31 mouse cellular contexts compared by ENCODE assay signal in the genomic region with DNA sequence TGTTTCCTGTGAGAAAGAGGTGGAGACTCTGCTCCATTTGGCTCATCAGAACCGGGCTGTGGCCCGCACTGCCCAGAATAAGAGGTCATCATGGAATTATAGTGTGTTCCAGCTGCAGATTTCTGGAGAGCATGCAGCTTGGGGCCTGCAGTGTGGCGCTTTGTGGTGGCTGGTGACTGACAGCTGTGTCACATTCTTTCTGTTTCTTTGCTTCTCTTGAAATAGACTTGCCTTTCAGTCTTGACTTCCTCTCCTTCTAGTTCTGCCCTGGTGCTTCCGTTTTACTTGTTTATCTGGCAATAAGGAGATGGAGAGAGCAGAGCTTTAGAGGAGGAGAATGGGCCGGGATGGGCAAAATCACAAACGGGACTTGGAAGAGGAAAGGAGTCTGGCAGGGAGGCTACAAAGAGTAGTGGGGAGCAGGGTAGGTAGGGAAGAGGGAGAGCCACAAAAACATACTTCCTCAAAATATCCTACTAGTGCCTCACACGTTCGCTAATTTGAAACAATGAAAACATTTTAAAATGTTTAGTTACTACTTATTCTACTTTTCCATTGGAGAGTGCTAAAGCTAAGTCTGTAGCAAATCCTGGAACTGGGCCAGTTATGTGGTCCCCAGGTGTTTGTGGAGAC. TPM values are rescaled to one million over a fixed set of nuclear protein-coding genes. Genes with fewer than 3 reads are reported as not detected.
"Had no signal": no experiment of that assay in that cellular context is flagged by ENCODE, and none has a peak within 500 bp of the region (broad histone marks: within the 10 kb centered on the region; RNA-seq: fewer than 3 reads in every experiment).

No protein-coding gene starts in this region.

RNA-seq across cellular contexts. Expression of a gene that starts 19.4 kb away (rescaled TPM):
- total RNA-seq: gastrocnemius, adult 2 months; gastrocnemius, postnatal 10 days; gastrocnemius, postnatal 25 days; gastrocnemius, postnatal 4 days; heart, adult 2 months; heart, postnatal 14 days; heart, postnatal 36 days; layer of hippocampus, adult 2 months; layer of hippocampus, postnatal 10 days; layer of hippocampus, postnatal 25 days; left cerebral cortex, adult 2 months; left cerebral cortex, postnatal 14 days; left cerebral cortex, postnatal 36 days had no signal
- polyA plus RNA-seq: frontal cortex, adult 2 months; heart, adult 2 months; heart, embryonic 11.5 days; heart, embryonic 13.5 days; heart, embryonic 15.5 days; heart, postnatal 0 days; hindbrain, embryonic 10.5 days; hindbrain, embryonic 12.5 days; hindbrain, embryonic 14.5 days; hindbrain, embryonic 16.5 days; inflammation-experienced regulatory T-cells, adult 6 months; intestine, embryonic 15.5 days; intestine, postnatal 0 days; kidney, embryonic 14.5 days; kidney, embryonic 16.5 days; limb, embryonic 10.5 days; limb, embryonic 12.5 days; limb, embryonic 14.5 days; liver, embryonic 11.5 days had no signal

RNA-seq across cellular contexts. Expression of a gene that starts 24.1 kb away (rescaled TPM):
- total RNA-seq: gastrocnemius, adult 2 months; gastrocnemius, postnatal 10 days; gastrocnemius, postnatal 25 days; gastrocnemius, postnatal 4 days; heart, adult 2 months; heart, postnatal 14 days; heart, postnatal 36 days; layer of hippocampus, adult 2 months; layer of hippocampus, postnatal 10 days; layer of hippocampus, postnatal 25 days; left cerebral cortex, adult 2 months; left cerebral cortex, postnatal 14 days; left cerebral cortex, postnatal 36 days had no signal
- polyA plus RNA-seq: frontal cortex, adult 2 months; heart, adult 2 months; heart, embryonic 11.5 days; heart, embryonic 13.5 days; heart, embryonic 15.5 days; heart, postnatal 0 days; hindbrain, embryonic 10.5 days; hindbrain, embryonic 12.5 days; hindbrain, embryonic 14.5 days; hindbrain, embryonic 16.5 days; inflammation-experienced regulatory T-cells, adult 6 months; intestine, embryonic 15.5 days; intestine, postnatal 0 days; kidney, embryonic 14.5 days; kidney, embryonic 16.5 days; limb, embryonic 10.5 days; limb, embryonic 12.5 days; limb, embryonic 14.5 days; liver, embryonic 11.5 days had no signal

RNA-seq across cellular contexts. Expression of a gene that starts 42.6 kb away (rescaled TPM):
- total RNA-seq: gastrocnemius, adult 2 months; gastrocnemius, postnatal 10 days; gastrocnemius, postnatal 25 days; gastrocnemius, postnatal 4 days; heart, adult 2 months; heart, postnatal 14 days; heart, postnatal 36 days; layer of hippocampus, adult 2 months; layer of hippocampus, postnatal 10 days; layer of hippocampus, postnatal 25 days; left cerebral cortex, adult 2 months; left cerebral cortex, postnatal 14 days; left cerebral cortex, postnatal 36 days had no signal
- polyA plus RNA-seq: frontal cortex, adult 2 months; heart, adult 2 months; heart, embryonic 11.5 days; heart, embryonic 13.5 days; heart, embryonic 15.5 days; heart, postnatal 0 days; hindbrain, embryonic 10.5 days; hindbrain, embryonic 12.5 days; hindbrain, embryonic 14.5 days; hindbrain, embryonic 16.5 days; inflammation-experienced regulatory T-cells, adult 6 months; intestine, embryonic 15.5 days; intestine, postnatal 0 days; kidney, embryonic 14.5 days; kidney, embryonic 16.5 days; limb, embryonic 10.5 days; limb, embryonic 12.5 days; limb, embryonic 14.5 days; liver, embryonic 11.5 days had no signal

RNA-seq across cellular contexts. Expression of a gene that starts 56.3 kb away (rescaled TPM):
- total RNA-seq: gastrocnemius, adult 2 months; gastrocnemius, postnatal 10 days; gastrocnemius, postnatal 25 days; gastrocnemius, postnatal 4 days; heart, adult 2 months; heart, postnatal 14 days; heart, postnatal 36 days; layer of hippocampus, adult 2 months; layer of hippocampus, postnatal 10 days; layer of hippocampus, postnatal 25 days; left cerebral cortex, adult 2 months; left cerebral cortex, postnatal 14 days; left cerebral cortex, postnatal 36 days had no signal
- polyA plus RNA-seq: frontal cortex, adult 2 months; heart, adult 2 months; heart, embryonic 11.5 days; heart, embryonic 13.5 days; heart, embryonic 15.5 days; heart, postnatal 0 days; hindbrain, embryonic 10.5 days; hindbrain, embryonic 12.5 days; hindbrain, embryonic 14.5 days; hindbrain, embryonic 16.5 days; inflammation-experienced regulatory T-cells, adult 6 months; intestine, embryonic 15.5 days; intestine, postnatal 0 days; kidney, embryonic 14.5 days; kidney, embryonic 16.5 days; limb, embryonic 10.5 days; limb, embryonic 12.5 days; limb, embryonic 14.5 days; liver, embryonic 11.5 days had no signal
